Comparison of ENCODE assay signal across 10 mouse cellular contexts in the genomic region with DNA sequence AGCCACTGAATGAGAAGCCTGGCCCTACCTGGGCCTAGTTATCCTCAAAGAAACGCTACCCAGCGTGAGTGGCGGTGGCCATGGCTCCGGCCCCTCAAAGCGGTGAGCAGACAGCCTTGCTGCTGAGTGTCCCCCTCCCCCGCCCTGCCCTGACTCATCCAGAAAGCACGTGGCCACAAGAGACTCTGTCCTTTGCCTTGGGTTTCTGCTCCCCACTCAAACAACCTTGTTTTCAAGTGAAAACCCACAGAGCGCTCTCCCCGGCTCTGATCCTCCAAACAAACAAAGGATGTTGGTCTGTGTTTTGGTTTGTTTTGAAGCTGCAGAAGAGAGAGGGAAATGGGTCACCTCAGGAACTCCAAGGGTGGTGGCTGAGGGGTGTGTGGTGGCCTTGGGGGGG. TPM values are rescaled to one million over a fixed set of nuclear protein-coding genes. Genes with fewer than 3 reads are reported as not detected.
A peak's percentile ranks its signal among the peaks of the same experiment; 100 is the strongest.
DNase-seq lines count a peak whose midpoint lies in the region; TF ChIP-seq lines count a peak whose summit lies in the region.
"Had no signal": no experiment of that assay in that cellular context is flagged by ENCODE, and none has a peak within 500 bp of the region (broad histone marks: within the 10 kb centered on the region; RNA-seq: fewer than 3 reads in every experiment).

No protein-coding gene starts in this region.

- DNase-seq in heart, embryonic 10.5 days (ENCODE audit: low spot score) = no peak
- no peak for DNase-seq in heart, adult 2 months
- peak in 1 of 2 experiments; percentile 62 for DNase-seq in spleen, adult 2 months (ENCODE audit: low read depth in 1 of 2, low spot score in 2 of 2)
- DNase-seq in spleen, postnatal 10 days (ENCODE audit: low spot score in 2 of 2) = no peak
- peak; percentile 74 for DNase-seq in induced T-regulatory cell, adult 2 months (ENCODE audit: low read depth)
- no peak for DNase-seq in gastrocnemius, postnatal 36 days
- DNase-seq in c-Kit-positive CD71-positive TER-119-positive erythroid progenitor cells, embryonic 14.5 days (ENCODE audit: low spot score) = no peak
- DNase-seq in yolk sac, embryonic 10.5 days (ENCODE audit: low spot score) = no peak
- DNase-seq: cerebellum, adult 9-10 months had no signal

- no peaks in the 10 kb centered on the region for H3K36me3 ChIP-seq in heart, embryonic 10.5 days
- H3K36me3 ChIP-seq in heart, adult 2 months (ENCODE audit: control insufficient read depth, insufficient read depth, low read length) = no peaks in the 10 kb centered on the region
- H3K36me3 ChIP-seq in spleen, adult 2 months (ENCODE audit: control insufficient read depth, insufficient read depth, low read length) = no peaks in the 10 kb centered on the region
- H3K36me3 ChIP-seq: lung, embryonic 15.5 days had no signal

- no peaks in the 10 kb centered on the region for H3K27me3 ChIP-seq in heart, embryonic 10.5 days (ENCODE audit: insufficient read depth, poor library complexity, severe bottlenecking)
- no peaks in the 10 kb centered on the region for H3K27me3 ChIP-seq in heart, adult 2 months (ENCODE audit: control insufficient read depth, insufficient read depth, low read length)
- H3K27me3 ChIP-seq in spleen, adult 2 months (ENCODE audit: control insufficient read depth, insufficient read depth, low read length) = no peaks in the 10 kb centered on the region
- H3K27me3 ChIP-seq: lung, embryonic 15.5 days had no signal

- H3K9me3 ChIP-seq in heart, embryonic 10.5 days = no peaks in the 10 kb centered on the region
- H3K9me3 ChIP-seq: lung, embryonic 15.5 days had no signal

- no peak for TF ChIP-seq POLR2A in heart, adult 2 months (IDR thresholded peaks at IDR 0.05; ENCODE audit: insufficient read depth, low read depth, low read length)
- TF ChIP-seq POLR2A in spleen, adult 2 months (IDR thresholded peaks at IDR 0.05; ENCODE audit: low read depth, low read length) = no peak

- no peak overlapping the region for H3K9ac ChIP-seq in heart, adult 2 months (ENCODE audit: low read depth, low read length)
- H3K9ac ChIP-seq: lung, embryonic 15.5 days had no signal

- no peak for TF ChIP-seq EP300 in heart, adult 2 months (IDR thresholded peaks at IDR 0.05; ENCODE audit: insufficient read depth, low read depth, low read length)

- TF ChIP-seq CTCF in heart, adult 2 months (IDR thresholded peaks at IDR 0.05) = no peak
- TF ChIP-seq CTCF in spleen, adult 2 months (IDR thresholded peaks at IDR 0.05; ENCODE audit: extremely low read depth, insufficient read depth, insufficient read length, insufficient replicate concordance) = no peak

- intact Hi-C loops in heart, adult 2 months (cut with DNase I) = loop anchor here (5.0 to 10.0 kb wide), 3 partner anchors 44 to 196 kb away; a partner anchor contains a TSS
- intact Hi-C loops in gastrocnemius, postnatal 36 days (cut with DNase I) = loop anchor here (5.0 to 10.0 kb wide), 3 partner anchors 44 to 526 kb away; no protein-coding TSS in a partner anchor

- no peaks in the 10 kb centered on the region for H3K79me2 ChIP-seq in heart, adult 2 months (replicated peaks; ENCODE audit: control insufficient read depth, insufficient read depth, low read length)

- 40% methylated on average over 9 of the region's 9 CpGs for WGBS in heart, embryonic 10.5 days
- 58% methylated on average over 9 of the region's 9 CpGs for WGBS in heart, adult 2 months
- 51% methylated on average over 9 of the region's 9 CpGs for WGBS in spleen, adult 2 months

- H3K27ac ChIP-seq in heart, embryonic 10.5 days = peak overlapping the region; percentile 52
- H3K27ac ChIP-seq in heart, adult 2 months = no peak overlapping the region
- peak overlapping the region; percentile 43 for H3K27ac ChIP-seq in spleen, adult 2 months (ENCODE audit: insufficient read depth, low read length)
- H3K27ac ChIP-seq: lung, embryonic 15.5 days had no signal

- no peak overlapping the region for H3K4me3 ChIP-seq in heart, embryonic 10.5 days
- no peak overlapping the region for H3K4me3 ChIP-seq in heart, adult 2 months
- no peak overlapping the region for H3K4me3 ChIP-seq in spleen, adult 2 months (ENCODE audit: extremely low read depth, insufficient read depth, insufficient read length)
- H3K4me3 ChIP-seq: lung, embryonic 15.5 days had no signal

- H3K4me1 ChIP-seq in heart, embryonic 10.5 days = peaks cover 23% of the 10 kb centered on the region
- no peaks in the 10 kb centered on the region for H3K4me1 ChIP-seq in heart, adult 2 months (ENCODE audit: control insufficient read depth, insufficient read depth, low read length)
- peaks cover 6% of the 10 kb centered on the region; the same call in 1 of the 2 replicates for H3K4me1 ChIP-seq in spleen, adult 2 months (ENCODE audit: control insufficient read depth, insufficient read depth, insufficient read length)

RNA-seq across cellular contexts. Expression of a gene that starts 19.7 kb away (rescaled TPM):
- 304 and 442 TPM in 2 replicates for polyA plus RNA-seq in heart, embryonic 10.5 days (2016; fragmentation: Nextera tagmentation; extraction: Ambion mirVana)
- 1,000 to 10,000 TPM in 1 of 2 experiments, 100 to 1,000 TPM in 1; 987 to 1,141 TPM for total RNA-seq in heart, adult 2 months (2021)
- 422 and 713 TPM in 2 replicates for polyA plus RNA-seq in heart, adult 2 months (2012; rRNA removed)
- 17.2 and 17.9 TPM in 2 replicates for polyA plus RNA-seq in spleen, adult 2 months (2012; rRNA removed)
- 1,000 to 10,000 TPM; 1,307 to 1,453 TPM for total RNA-seq in gastrocnemius, postnatal 36 days (2021)

RNA-seq across cellular contexts. Expression of a gene that starts 55.2 kb away (rescaled TPM):
- polyA plus RNA-seq in heart, embryonic 10.5 days (2016; fragmentation: Nextera tagmentation; extraction: Ambion mirVana) = 201 and 225 TPM in 2 replicates
- total RNA-seq in heart, adult 2 months (2021) = 10 to 100 TPM; 71.1 to 73.9 TPM
- polyA plus RNA-seq in heart, adult 2 months (2012; rRNA removed) = 96.3 and 140 TPM in 2 replicates
- 49.6 and 99.6 TPM in 2 replicates for polyA plus RNA-seq in spleen, adult 2 months (2012; rRNA removed)
- total RNA-seq in gastrocnemius, postnatal 36 days (2021) = 10 to 100 TPM; 41.4 to 47.0 TPM

RNA-seq across cellular contexts. Expression of a gene that starts 58.2 kb away (rescaled TPM):
- 7.6 and 11.5 TPM in 2 replicates for polyA plus RNA-seq in heart, embryonic 10.5 days (2016; fragmentation: Nextera tagmentation; extraction: Ambion mirVana)
- under 1 TPM; 0.73 to 0.96 TPM for total RNA-seq in heart, adult 2 months (2021)
- polyA plus RNA-seq in heart, adult 2 months (2012; rRNA removed) = 2.3 and 3.1 TPM in 2 replicates
- 139 and 165 TPM in 2 replicates for polyA plus RNA-seq in spleen, adult 2 months (2012; rRNA removed)
- 1 to 10 TPM in 1 of 2 experiments, under 1 TPM in 1; 0.62 to 6.2 TPM for total RNA-seq in gastrocnemius, postnatal 36 days (2021)

Comparison
In these comparisons a context has a peak if more than half of its experiments do, and no peak if none do; other contexts are left out.
1. RNA of a gene that starts 19.7 kb away (polyA plus RNA-seq): 422 to 713 TPM in heart, adult 2 months and 304 to 442 TPM in heart, embryonic 10.5 days; 17.2 to 17.9 TPM in spleen, adult 2 months; every median in the first group is over 10 times any median in the second.
2. RNA of a gene that starts 58.2 kb away (polyA plus RNA-seq): 139 to 165 TPM in spleen, adult 2 months; 7.6 to 11.5 TPM in heart, embryonic 10.5 days and 2.3 to 3.1 TPM in heart, adult 2 months; every median in the first group is over 10 times any median in the second.